Mouse (Mus musculus): ENCODE data around the gene Fez1. TPM values are rescaled to one million over a fixed set of nuclear protein-coding genes. Genes with fewer than 3 reads are reported as not detected.

Fez1 gene
- total and polyA plus RNA-seq, 3 experiments = not detected

- Histone ChIP-seq H3K79me2 (ENCODE audit: control insufficient read depth, insufficient read depth, low read length, poor library complexity) (peaks cover 8% of the 10 kb centered on the region), H3K9me3 (replicated peaks; ENCODE audit: insufficient read depth, low read length) (no peaks in the 10 kb centered on the region), H3K27me3 (ENCODE audit: control insufficient read depth in 1 of 2, insufficient read depth in 2 of 2, low read length in 2 of 2) (no peaks in the 10 kb centered on the region), H3K4me3 (ENCODE audit: control insufficient read depth in 1 of 2, insufficient read depth in 1 of 2, low read depth in 2 of 2, low read length in 2 of 2) (no peak overlapping the region), H3K36me3 (ENCODE audit: control insufficient read depth in 1 of 2, insufficient read depth in 2 of 2, low read length in 2 of 2) (peaks cover 4 to 14% of the 10 kb centered on the region in 2 experiments), H3K9ac (ENCODE audit: control insufficient read depth, low read depth, low read length, poor library complexity, severe bottlenecking) (no peak overlapping the region), H3K4me1 (ENCODE audit: control insufficient read depth in 1 of 2, insufficient read depth in 2 of 2, low read length in 2 of 2) (peaks cover 0 to 2% of the 10 kb centered on the region in 2 experiments; a peak in 1 of 4 replicates), H3K27ac (ENCODE audit: control insufficient read depth, low read depth, low read length) (no peak overlapping the region)
- DNase-seq (ENCODE audit: low read depth, low spot score) = no peak
- no peak for TF ChIP-seq MAFK (IDR thresholded peaks at IDR 0.05; ENCODE audit: borderline replicate concordance, low read depth, low read length)
- no peak for TF ChIP-seq GABPA (IDR thresholded peaks at IDR 0.05; ENCODE audit: low read depth, low read length)
- TF ChIP-seq POLR2A (IDR thresholded peaks at IDR 0.05; ENCODE audit: control insufficient read depth in 1 of 2, insufficient read depth in 1 of 2, low read depth in 1 of 2, low read length in 2 of 2, poor library complexity in 1 of 2) = no peak
Observed at GRCm38 (mm10) chr9:36792191-36792590, 29.5 kb upstream of the Fez1 start.

DNA sequence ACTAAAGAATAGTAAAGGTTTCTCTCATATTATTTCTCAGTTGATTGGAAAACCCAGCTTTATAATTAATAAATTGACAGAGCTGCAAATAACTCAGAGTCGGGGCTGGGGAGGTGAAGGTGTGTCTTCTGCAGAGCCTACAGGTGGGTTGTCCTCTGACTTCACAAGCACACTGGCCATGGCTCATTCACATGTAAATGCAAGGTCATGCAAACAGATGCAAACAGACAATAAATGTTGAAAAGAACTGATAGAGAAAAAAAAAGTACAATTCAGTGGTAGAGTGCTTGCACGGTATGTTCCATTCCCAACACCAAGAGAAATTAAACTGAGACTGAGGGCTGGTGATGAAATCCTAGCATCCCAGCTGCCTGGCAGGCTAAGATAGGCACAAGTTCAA is 27.2 kb upstream of the Fez1 start:
- H3K79me2 ChIP-seq (ENCODE audit: control insufficient read depth, insufficient read depth, low read length, poor library complexity) = peaks cover 8% of the 10 kb centered on the region
- H3K4me3 ChIP-seq (ENCODE audit: control insufficient read depth in 1 of 2, insufficient read depth in 1 of 2, low read depth in 2 of 2, low read length in 2 of 2) = no peak overlapping the region
- TF ChIP-seq NELFE (IDR thresholded peaks at IDR 0.05; ENCODE audit: low read depth, low read length) (no peak), EP300 (IDR thresholded peaks at IDR 0.05; ENCODE audit: low read depth in 1 of 2, low read length in 2 of 2) (no peak), CTCF (IDR thresholded peaks at IDR 0.05 in 2 of 3, conservative IDR thresholded peaks at IDR 0.05 in 1 of 3; ENCODE audit: control insufficient read depth in 1 of 3, insufficient read depth in 1 of 3, low read depth in 2 of 3, low read length in 3 of 3, poor library complexity in 1 of 3, severe bottlenecking in 1 of 3) (no peak), POLR2AphosphoS2 (IDR thresholded peaks at IDR 0.05; ENCODE audit: low read length) (no peak), MXI1 (IDR thresholded peaks at IDR 0.05; ENCODE audit: low read depth, low read length) (no peak), BHLHE40 (IDR thresholded peaks at IDR 0.05; ENCODE audit: borderline replicate concordance, low read depth, low read length) (no peak), KAT2A (conservative IDR thresholded peaks at IDR 0.05; ENCODE audit: low read depth, low read length) (no peak), CHD1 (IDR thresholded peaks at IDR 0.05; ENCODE audit: low read depth, low read length) (no peak), MAFK (IDR thresholded peaks at IDR 0.05; ENCODE audit: borderline replicate concordance, low read depth, low read length) (no peak)
- no peak overlapping the region for H3K27ac ChIP-seq (ENCODE audit: control insufficient read depth, low read depth, low read length)
- H3K9ac ChIP-seq (ENCODE audit: control insufficient read depth, low read depth, low read length, poor library complexity, severe bottlenecking) = no peak overlapping the region
- H3K36me3 ChIP-seq (ENCODE audit: control insufficient read depth in 1 of 2, insufficient read depth in 2 of 2, low read length in 2 of 2) = peaks cover 3 to 8% of the 10 kb centered on the region in 2 experiments
- no peaks in the 10 kb centered on the region for H3K9me3 ChIP-seq (replicated peaks; ENCODE audit: insufficient read depth, low read length)
- no peaks in the 10 kb centered on the region for H3K27me3 ChIP-seq (ENCODE audit: control insufficient read depth in 1 of 2, insufficient read depth in 2 of 2, low read length in 2 of 2)
- H3K4me1 ChIP-seq (ENCODE audit: control insufficient read depth in 1 of 2, insufficient read depth in 2 of 2, low read length in 2 of 2) = peaks cover 0 to 2% of the 10 kb centered on the region in 2 experiments; a peak in 1 of 4 replicates
- DNase-seq (ENCODE audit: low read depth, low spot score) = no peak

DNA sequence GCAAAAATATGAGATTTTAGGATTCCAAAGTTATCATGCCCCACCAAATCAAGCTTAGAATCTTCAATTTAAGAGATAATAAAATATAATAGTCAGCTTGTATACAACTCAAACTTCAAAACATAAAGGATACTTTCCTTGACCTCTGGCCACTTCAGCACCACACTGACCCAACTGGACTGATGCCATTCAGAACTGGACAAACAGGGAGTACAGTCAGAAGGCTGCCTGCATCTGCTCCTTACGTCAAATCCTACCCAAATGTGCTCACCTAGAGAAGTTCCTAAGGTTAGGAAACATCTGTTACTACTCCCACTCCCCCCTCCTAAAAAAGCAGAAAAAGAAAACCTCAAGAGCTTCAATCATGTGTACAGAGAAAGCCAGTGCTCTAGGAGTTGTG is 26.1 kb upstream of the Fez1 start:
- Histone ChIP-seq H3K27me3 (ENCODE audit: control insufficient read depth in 1 of 2, insufficient read depth in 2 of 2, low read length in 2 of 2) (no peaks in the 10 kb centered on the region), H3K9me3 (replicated peaks; ENCODE audit: insufficient read depth, low read length) (no peaks in the 10 kb centered on the region), H3K79me2 (ENCODE audit: control insufficient read depth, insufficient read depth, low read length, poor library complexity) (peaks cover 8% of the 10 kb centered on the region), H3K36me3 (ENCODE audit: control insufficient read depth in 1 of 2, insufficient read depth in 2 of 2, low read length in 2 of 2) (peaks cover under 1 to 8% of the 10 kb centered on the region in 2 experiments), H3K27ac (ENCODE audit: control insufficient read depth, low read depth, low read length) (no peak overlapping the region), H3K4me3 (ENCODE audit: control insufficient read depth in 1 of 2, insufficient read depth in 1 of 2, low read depth in 2 of 2, low read length in 2 of 2) (no peak overlapping the region), H3K4me1 (ENCODE audit: control insufficient read depth in 1 of 2, insufficient read depth in 2 of 2, low read length in 2 of 2) (peaks cover 0 to 2% of the 10 kb centered on the region in 2 experiments; a peak in 1 of 4 replicates), H3K9ac (ENCODE audit: control insufficient read depth, low read depth, low read length, poor library complexity, severe bottlenecking) (no peak overlapping the region)
- TF ChIP-seq MAZ (IDR thresholded peaks at IDR 0.05; ENCODE audit: low read depth, low read length) (no peak), GABPA (IDR thresholded peaks at IDR 0.05; ENCODE audit: low read depth, low read length) (no peak), ZC3H11A (IDR thresholded peaks at IDR 0.05; ENCODE audit: low read depth, low read length) (no peak)
- DNase-seq (ENCODE audit: low read depth, low spot score) = no peak
